Mouse (Mus musculus) ES-Bruce4 (cell line): ENCODE data around the gene Ddx42.

ENCODE experiments used
- CTCF ChIP-seq: IDR thresholded peaks from one replicate; pipeline ENCODE4 v1.8.1; 2011; ENCODE audit warnings: low read depth, low read length
- POLR2A ChIP-seq: IDR thresholded peaks from one replicate; pipeline ENCODE4 v1.8.1; 2011; ENCODE audit warnings: low read length; ENCODE audit not compliant: insufficient read depth

DNA sequence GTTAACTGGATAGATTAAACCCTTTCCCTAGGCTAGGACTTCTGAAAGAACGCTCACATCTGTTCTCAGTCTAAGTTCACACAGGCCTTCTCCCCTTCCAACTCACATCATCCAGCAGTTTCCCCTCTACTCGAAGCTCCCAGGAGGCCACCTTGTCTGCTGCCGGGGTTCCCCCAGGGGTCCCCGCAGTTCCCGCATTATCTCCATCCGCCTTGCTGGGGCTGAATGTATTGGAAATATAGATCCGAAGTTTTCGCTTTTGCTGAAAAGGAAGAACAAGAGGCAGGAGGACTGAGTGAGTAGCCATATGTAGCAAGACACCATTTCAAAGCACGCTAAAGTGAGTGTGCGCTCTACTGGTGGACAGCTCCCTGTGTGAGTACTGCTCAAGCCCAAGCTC, 49.7 kb downstream of the Ddx42 start:
- TF ChIP-seq POLR2A (no peak), CTCF (no peak)
